Mouse (Mus musculus) testis, adult 2 months (tissue): Measurements from ENCODE around the gene Abcc9.

Experiments
- CTCF ChIP-seq: fragments of 200-500 bp; IDR thresholded peaks from 2 replicates; pipeline ENCODE4 v1.5.1; 2012; ENCODE audit warnings: low read depth, mild to moderate bottlenecking, inconsistent platforms, low read length, moderate library complexity; ENCODE audit not compliant: control insufficient read depth, insufficient read depth, insufficient replicate concordance
- POLR2A ChIP-seq: fragments of 200-500 bp; IDR thresholded peaks from 2 replicates; pipeline ENCODE4 v1.6.1; 2012; ENCODE audit warnings: low read depth, mild to moderate bottlenecking, inconsistent platforms, low read length, moderate library complexity; ENCODE audit not compliant: control insufficient read depth

- TF ChIP-seq CTCF (no peak), POLR2A (no peak)
Measured at GRCm38 (mm10) chr6:142571055-142571618, 131.0 kb downstream of the Abcc9 start, which contains the start of gene Kcnj8.
